Mouse (Mus musculus) CH12.LX (cell line): ENCODE results near the gene Dpp6. TPM values are rescaled to one million over a fixed set of nuclear protein-coding genes. Genes with fewer than 3 reads are reported as not detected.

Source experiments
- DNase-seq: peaks from one replicate; pipeline ENCODE4 v3.0.0-alpha.2; 2013; ENCODE audit errors: extremely low read depth
- H3K27ac ChIP-seq: 2 replicates; pipeline ENCODE4 v1.5.1; 2012; ENCODE audit warnings: low read depth, mild to moderate bottlenecking, control low read depth, moderate library complexity; ENCODE audit not compliant: insufficient read depth
- H3K27me3 ChIP-seq: replicated peaks from 2 replicates; pipeline ENCODE3; 2012; ENCODE audit warnings: inconsistent platforms
- H3K36me3 ChIP-seq, 2 experiments: replicated peaks in 1 of 2; 2 replicates each; pipeline versions ENCODE3 to v1.6.1; 2012; ENCODE audit warnings: inconsistent platforms in 1 of 2, low read length in 1 of 2, mild to moderate bottlenecking in 1 of 2, mixed read lengths in 1 of 2, moderate library complexity in 1 of 2; ENCODE audit not compliant: control insufficient read depth in 1 of 2, insufficient read depth in 1 of 2
- H3K4me1 ChIP-seq, 2 experiments: 2 replicates each; pipeline ENCODE4 v1.6.1; 2012; ENCODE audit warnings: inconsistent platforms in 1 of 2, moderate library complexity in 1 of 2; ENCODE audit not compliant: insufficient read depth in 2 of 2, control insufficient read depth in 1 of 2
- H3K4me2 ChIP-seq: 2 replicates; pipeline ENCODE4 v1.6.1; 2012; ENCODE audit warnings: low read depth, mild to moderate bottlenecking, control low read depth; ENCODE audit not compliant: poor library complexity, insufficient read depth, severe bottlenecking
- H3K4me3 ChIP-seq, 3 experiments: fragments of 150-350 bp in 1 of 3; sonication (generic) in 1 of 3; replicated peaks in 1 of 3; 2 replicates each; pipeline versions ENCODE3 to v1.5.1; 2011 to 2012; ENCODE audit warnings: low read depth in 2 of 3, low read length in 2 of 3, mild to moderate bottlenecking in 2 of 3, moderate library complexity in 2 of 3, control low read depth in 1 of 3, improper control_type of control experiment in 1 of 3, inconsistent platforms in 1 of 3, mixed read lengths in 1 of 3; ENCODE audit not compliant: poor library complexity in 1 of 3
- H3K79me2 ChIP-seq: replicated peaks from 2 replicates; pipeline ENCODE4 v1.6.1; 2012; ENCODE audit warnings: mild to moderate bottlenecking, moderate library complexity; ENCODE audit not compliant: control insufficient read depth, poor library complexity, insufficient read depth, severe bottlenecking; ENCODE audit errors: extremely low read depth
- H3K9ac ChIP-seq: 2 replicates; pipeline ENCODE4 v1.6.1; 2012; ENCODE audit warnings: low read depth, mild to moderate bottlenecking, control low read depth, moderate library complexity; ENCODE audit not compliant: insufficient read depth
- H3K9me3 ChIP-seq: replicated peaks from 2 replicates; pipeline ENCODE3; 2012; ENCODE audit warnings: low read length, inconsistent platforms, mixed read lengths
- CHD1 ChIP-seq: IDR thresholded peaks from 2 replicates; pipeline ENCODE4 v1.6.1; 2012; ENCODE audit warnings: low read depth, low read length, improper control_type of control experiment, inconsistent platforms
- CTCF ChIP-seq, 2 experiments: IDR thresholded peaks in 1 of 2; conservative IDR thresholded peaks in 1 of 2; 2 replicates each; pipeline ENCODE4 v1.5.1; 2011 to 2012; ENCODE audit warnings: low read depth in 2 of 2, low read length in 2 of 2, improper control_type of control experiment in 1 of 2, inconsistent platforms in 1 of 2, mild to moderate bottlenecking in 1 of 2, moderate library complexity in 1 of 2
- EP300 ChIP-seq: IDR thresholded peaks from 2 replicates; pipeline ENCODE4 v1.6.1; 2011; ENCODE audit warnings: low read length, improper control_type of control experiment
- ETS1 ChIP-seq: conservative IDR thresholded peaks from 2 replicates; pipeline ENCODE4 v1.6.1; 2012; ENCODE audit warnings: low read depth, mild to moderate bottlenecking, inconsistent platforms, low read length, improper control_type of control experiment, moderate library complexity
- GABPA ChIP-seq: IDR thresholded peaks from 2 replicates; pipeline ENCODE4 v1.6.1; 2012; ENCODE audit warnings: low read depth, low read length, improper control_type of control experiment, inconsistent platforms; ENCODE audit not compliant: insufficient replicate concordance
- HCFC1 ChIP-seq: IDR thresholded peaks from 2 replicates; pipeline ENCODE4 v1.6.1; 2012; ENCODE audit warnings: low read depth, mild to moderate bottlenecking, inconsistent platforms, low read length, improper control_type of control experiment
- MAFK ChIP-seq: IDR thresholded peaks from 2 replicates; pipeline ENCODE4 v1.6.1; 2011; ENCODE audit warnings: low read length, improper control_type of control experiment; ENCODE audit not compliant: insufficient replicate concordance
- MAX ChIP-seq: IDR thresholded peaks from 2 replicates; pipeline ENCODE4 v1.6.1; 2011; ENCODE audit warnings: low read length, improper control_type of control experiment
- MEF2A ChIP-seq: IDR thresholded peaks from 2 replicates; pipeline ENCODE4 v1.6.1; 2014; ENCODE audit warnings: low read depth, mild to moderate bottlenecking, inconsistent platforms, low read length, improper control_type of control experiment, borderline replicate concordance
- MXI1 ChIP-seq: IDR thresholded peaks from 2 replicates; pipeline ENCODE4 v1.6.1; 2011; ENCODE audit warnings: mild to moderate bottlenecking, low read depth, low read length, improper control_type of control experiment
- NRF1 ChIP-seq: IDR thresholded peaks from 2 replicates; pipeline ENCODE4 v1.6.1; 2014; ENCODE audit warnings: low read depth, mild to moderate bottlenecking, inconsistent platforms, low read length, improper control_type of control experiment, moderate library complexity
- PAX5 ChIP-seq: IDR thresholded peaks from 2 replicates; pipeline ENCODE4 v1.6.1; 2012; ENCODE audit warnings: low read length, inconsistent platforms, mixed read lengths
- POLR2A ChIP-seq: IDR thresholded peaks from 2 replicates; pipeline ENCODE4 v1.6.1; 2011; ENCODE audit warnings: low read depth, mild to moderate bottlenecking, improper control_type of control experiment, low read length
- POLR2AphosphoS2 ChIP-seq: IDR thresholded peaks from 2 replicates; pipeline ENCODE4 v1.6.1; 2011; ENCODE audit warnings: low read depth, low read length, improper control_type of control experiment
- RCOR1 ChIP-seq: conservative IDR thresholded peaks from 2 replicates; pipeline ENCODE4 v1.6.1; 2012; ENCODE audit warnings: low read depth, mild to moderate bottlenecking, inconsistent platforms, low read length, improper control_type of control experiment
- USF1 ChIP-seq: IDR thresholded peaks from 2 replicates; pipeline ENCODE4 v1.6.1; 2014; ENCODE audit warnings: low read depth, mild to moderate bottlenecking, inconsistent platforms, low read length, improper control_type of control experiment
- USF2 ChIP-seq: conservative IDR thresholded peaks from 2 replicates; pipeline ENCODE4 v1.6.1; 2011; ENCODE audit warnings: low read depth, low read length, improper control_type of control experiment
- ZKSCAN1 ChIP-seq: IDR thresholded peaks from 2 replicates; pipeline ENCODE4 v1.6.1; 2012; ENCODE audit warnings: low read depth, inconsistent platforms, low read length, improper control_type of control experiment, borderline replicate concordance
- dilution Hi-C: fragments of 300-500 bp; cut with MboI; formaldehyde crosslinking; loops from 2 replicates; pipeline ENCODE4 v1.14.3; 2020; ENCODE audit warnings: low sequenced_read_pairs; ENCODE audit not compliant: extremely low pct_unique_long_range_greater_than_20kb, extremely low pct_ligation_motif_present
- in situ Hi-C: fragments of 300-500 bp; cut with MboI; formaldehyde crosslinking; loops from 3 replicates; pipeline ENCODE4 v1.14.3; 2019; ENCODE audit warnings: low sequenced_read_pairs, low pct_ligation_motif_present, low pct_unique_long_range_greater_than_20kb, mixed read lengths
- polyA plus RNA-seq: library from polyadenylated mRNA; unstranded; fragments of >175 nt; gene quantifications from 2 replicates; pipeline ENCODE4 v1.2.1, GENCODE M21; 2012; ENCODE audit warnings: low read depth; ENCODE audit not compliant: insufficient read length
- total RNA-seq, 2 experiments: library from RNA; depleted of rRNA; stranded (reverse); fragments of 300-350 nt in 1 of 2; fragments of >200 nt in 1 of 2; gene quantifications; 2 replicates each; pipeline ENCODE4 v1.2.3; 2012 to 2014

Gene Dpp6
- total and polyA plus RNA-seq, 3 experiments: not detected

- Histone ChIP-seq H3K9me3 (peaks cover 44% of the 10 kb centered on the region), H3K27me3 (no peaks in the 10 kb centered on the region), H3K4me1 (peaks cover 0 to 17% of the 10 kb centered on the region in 2 experiments; a peak in 2 of 4 replicates), H3K79me2 (no peaks in the 10 kb centered on the region), H3K27ac (no peak overlapping the region), H3K4me2 (no peak overlapping the region), H3K4me3 (no peak overlapping the region), H3K9ac (no peak overlapping the region), H3K36me3 (no peaks in the 10 kb centered on the region)
- TF ChIP-seq ZKSCAN1: no peak
- no peak for TF ChIP-seq EP300
- no peak for TF ChIP-seq MAX
- no peak for TF ChIP-seq PAX5
- no peak for TF ChIP-seq NRF1
- TF ChIP-seq MEF2A: no peak
- no peak for TF ChIP-seq CTCF (conservative IDR thresholded peaks at IDR 0.05 in 1 of 2, IDR thresholded peaks at IDR 0.05 in 1 of 2; ENCODE audit: low read depth in 2 of 2, low read length in 2 of 2)
- no peak for TF ChIP-seq USF1
- TF ChIP-seq POLR2A: no peak
- TF ChIP-seq POLR2AphosphoS2: no peak
- TF ChIP-seq RCOR1: no peak
- no peak for TF ChIP-seq HCFC1
- TF ChIP-seq ETS1: no peak
- no peak for TF ChIP-seq USF2
- dilution Hi-C loops: no loop called here
- DNase-seq: no peak
- in situ Hi-C loops: no loop called here
Observed at GRCm38 (mm10) chr5:27291378-27291777, 474.4 kb downstream of the Dpp6 start.

DNA sequence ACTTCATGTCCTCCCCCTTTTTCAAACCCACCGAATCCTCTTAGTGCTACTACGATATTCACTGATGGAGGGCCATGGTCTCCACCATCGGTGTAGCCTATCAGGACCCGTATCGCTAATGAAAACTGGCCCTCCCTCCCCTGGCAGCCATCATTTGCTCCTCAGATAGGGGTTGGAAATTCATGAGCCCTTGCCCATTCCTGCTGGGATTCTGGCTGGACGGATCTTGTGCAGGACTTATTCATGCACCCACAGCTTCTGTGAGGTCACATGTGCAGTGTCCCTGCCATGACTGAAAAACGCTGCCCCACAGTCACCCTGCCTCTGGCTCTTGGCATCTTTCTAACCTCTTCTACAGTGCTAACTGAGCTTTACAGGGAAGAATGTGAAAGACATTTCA lies 475.2 kb downstream of the Dpp6 start:
- Histone ChIP-seq H3K9me3 (peaks cover 43% of the 10 kb centered on the region), H3K27ac (no peak overlapping the region), H3K4me3 (no peak overlapping the region), H3K4me1 (peaks cover 0 to 17% of the 10 kb centered on the region in 2 experiments; a peak in 2 of 4 replicates), H3K36me3 (no peaks in the 10 kb centered on the region), H3K27me3 (no peaks in the 10 kb centered on the region), H3K4me2 (no peak overlapping the region), H3K9ac (no peak overlapping the region), H3K79me2 (no peaks in the 10 kb centered on the region)
- dilution Hi-C loops (no loop called here), in situ Hi-C loops (no loop called here)
- no peak for DNase-seq
- TF ChIP-seq MAFK (no peak), GABPA (no peak), MXI1 (no peak), RCOR1 (no peak), CHD1 (no peak), ETS1 (no peak)
